Mouse (Mus musculus): ENCODE results near the gene Gm2888. TPM values are rescaled to one million over a fixed set of nuclear protein-coding genes. Genes with fewer than 3 reads are reported as not detected.
"Not testable (repeated sequence)": the region's sequence is repeated elsewhere in the genome, so short reads cannot be mapped to it uniquely, and the experiment has no call there.

Gm2888 gene
- not detected in 2 replicates for polyA plus RNA-seq (2015; fragmentation: Nextera tagmentation; extraction: Ambion mirVana)

DNA sequence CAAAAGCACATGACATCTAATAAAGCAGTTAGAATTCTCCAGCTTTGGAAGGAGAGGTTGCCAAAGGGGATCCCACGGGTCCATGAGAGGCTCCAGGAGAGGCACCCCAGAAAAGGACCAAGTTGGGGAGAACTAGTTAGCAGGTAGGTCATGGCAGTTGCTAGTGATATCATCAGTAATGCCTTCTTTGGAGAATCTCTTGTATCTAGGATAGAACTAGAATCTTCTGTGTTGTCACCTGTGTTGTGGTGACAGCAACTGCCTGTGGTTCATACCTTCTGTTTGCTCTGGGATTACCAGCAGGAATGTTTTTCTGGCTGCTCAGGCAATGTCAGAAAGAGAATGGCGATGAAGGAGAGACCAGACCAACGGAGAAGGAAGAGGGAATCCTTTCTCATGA, at the start of gene Gm2888:
TSS of gene Gm2888 (plus strand) at position 301 of the 400 bp plus-strand sequence.
- not testable (repeated sequence) for H3K9me3 ChIP-seq (replicated peaks); H3K4me3 ChIP-seq; H3K36me3 ChIP-seq (ENCODE audit: poor library complexity, severe bottlenecking); H3K27me3 ChIP-seq; H3K9ac ChIP-seq; ATAC-seq; H3K4me2 ChIP-seq; H3K27ac ChIP-seq; H3K4me1 ChIP-seq
- WGBS: 81% methylated on average over 3 of the region's 3 CpGs

DNA sequence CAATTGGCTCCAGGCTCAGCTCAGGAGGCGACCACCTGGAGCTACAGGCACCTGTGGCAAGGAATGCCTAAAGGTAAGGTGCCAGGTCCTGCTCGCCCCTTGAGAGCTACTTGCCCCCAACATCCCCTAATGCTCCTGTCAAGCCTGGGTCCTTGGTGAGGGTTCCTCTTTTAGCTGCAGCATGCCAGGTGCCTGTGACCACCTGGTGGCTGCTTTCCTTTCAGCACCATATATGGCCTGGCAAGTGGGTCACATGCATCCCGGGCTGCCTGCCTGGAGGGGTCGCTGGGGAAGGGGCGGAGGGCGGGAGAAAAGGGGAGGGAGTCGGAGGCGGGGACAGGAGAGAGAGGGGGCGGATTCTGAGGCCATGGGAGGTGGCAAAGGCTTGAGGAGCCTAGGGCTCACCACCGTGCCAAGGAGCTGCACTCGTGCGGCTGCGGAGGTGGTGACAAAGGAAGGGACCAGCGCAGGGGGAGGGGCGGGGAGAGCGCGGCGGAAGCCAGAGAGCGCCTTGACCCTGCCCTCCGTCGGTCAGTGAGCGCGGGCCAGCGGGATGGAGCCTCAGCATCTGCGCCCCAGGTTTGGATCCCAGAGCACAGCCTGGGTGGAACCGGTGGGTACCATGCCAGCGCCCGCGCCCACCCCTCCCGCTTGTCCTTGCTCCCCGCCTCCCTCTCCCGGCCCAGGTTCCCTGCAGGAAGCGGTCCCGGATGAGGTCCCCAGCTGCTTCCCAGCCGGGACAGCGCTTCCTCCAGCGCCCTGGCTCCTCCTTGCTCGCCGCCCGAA, 19.1 kb downstream of the Gm2888 start, which contains the start of gene Gm2897:
TSS of gene Gm2897 (plus strand) at position 559 of the 786 bp plus-strand sequence.
- ATAC-seq: peak; percentile 86; the same call in 1 of the 2 replicates
- Histone ChIP-seq H3K4me2 (peak within 1 kb of the TSS; percentile 69), H3K27ac (peak within 1 kb of the TSS; percentile 35; the same call in 1 of the 2 replicates), H3K9ac (peak within 1 kb of the TSS; percentile 69), H3K4me3 (peak within 1 kb of the TSS; percentile 52)
- not testable (repeated sequence) for H3K4me1 ChIP-seq; H3K27me3 ChIP-seq; H3K36me3 ChIP-seq (ENCODE audit: poor library complexity, severe bottlenecking); H3K9me3 ChIP-seq (replicated peaks)
- WGBS: 13% methylated on average over 5 of the region's 40 CpGs

DNA sequence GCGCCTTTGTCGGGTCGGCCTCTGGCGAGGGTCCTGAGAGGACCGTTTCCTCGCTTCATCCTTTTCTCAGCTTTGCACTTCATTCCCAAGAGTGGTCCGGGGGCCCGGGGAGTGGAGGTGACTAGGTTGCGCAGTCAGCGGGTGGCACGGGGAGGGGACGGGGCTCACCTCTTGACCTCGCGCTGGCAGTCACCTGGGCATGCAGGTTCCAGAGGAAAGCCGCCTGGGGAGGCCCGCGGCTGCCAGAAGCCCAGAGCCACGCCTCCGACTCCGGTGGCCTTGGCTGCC, 19.7 kb downstream of the Gm2888 start:
- WGBS: 1% methylated on average over 16 of the region's 20 CpGs
- H3K27ac ChIP-seq: not testable (repeated sequence)

DNA sequence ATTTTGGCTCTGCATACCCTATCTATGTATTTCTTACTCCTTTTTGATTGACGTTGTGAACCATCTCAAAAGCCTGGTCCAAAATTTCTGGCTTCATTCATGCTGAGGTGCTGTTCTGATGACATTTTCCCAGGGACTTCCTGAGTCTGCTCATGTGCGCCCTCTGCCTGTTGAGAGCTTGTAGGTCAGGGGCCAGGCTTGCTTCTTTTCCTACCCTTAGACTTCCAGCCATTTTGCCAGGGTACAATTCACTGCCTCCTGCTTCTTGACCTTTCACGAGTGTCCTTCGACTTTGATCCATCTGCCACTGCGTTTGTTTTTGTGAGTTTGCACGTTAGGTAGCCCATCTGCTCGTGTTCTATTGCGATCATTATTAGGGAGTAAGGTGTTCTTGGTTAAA, 20.3 kb downstream of the Gm2888 start:
- 9% methylated on average over 7 of the region's 8 CpGs for WGBS

More for the DNA sequence above, 19.7 kb downstream of the Gm2888 start:
- peak overlapping the region; percentile 69 for H3K9ac ChIP-seq
- H3K4me2 ChIP-seq: peak overlapping the region; percentile 69
- H3K4me1 ChIP-seq; H3K9me3 ChIP-seq (replicated peaks); H3K27me3 ChIP-seq; ATAC-seq; H3K36me3 ChIP-seq (ENCODE audit: poor library complexity, severe bottlenecking): not testable (repeated sequence)
- H3K4me3 ChIP-seq: peak overlapping the region; percentile 52

More for the DNA sequence above, 20.3 kb downstream of the Gm2888 start:
- not testable (repeated sequence) for H3K9me3 ChIP-seq (replicated peaks); H3K4me1 ChIP-seq; H3K36me3 ChIP-seq (ENCODE audit: poor library complexity, severe bottlenecking); H3K27me3 ChIP-seq; ATAC-seq; H3K9ac ChIP-seq; H3K4me3 ChIP-seq; H3K4me2 ChIP-seq; H3K27ac ChIP-seq

Other genes with a start within 250 kb of the Gm2888 start
- 4.7 and 8.1 TPM in 2 replicates for gene Gm2897, start 19.3 kb downstream of the Gm2888 start, polyA plus RNA-seq (2015; fragmentation: Nextera tagmentation; extraction: Ambion mirVana)
- not detected in 2 replicates for gene Gm10340, start 104.0 kb downstream of the Gm2888 start, polyA plus RNA-seq (2015; fragmentation: Nextera tagmentation; extraction: Ambion mirVana)
- not detected in 2 replicates for gene Gm5795, start 158.3 kb downstream of the Gm2888 start, polyA plus RNA-seq (2015; fragmentation: Nextera tagmentation; extraction: Ambion mirVana)
- gene D830030K20Rik, start 178.5 kb downstream of the Gm2888 start, polyA plus RNA-seq (2015; fragmentation: Nextera tagmentation; extraction: Ambion mirVana): 11.0 and 13.5 TPM in 2 replicates

All from forebrain, embryonic 13.5 days (tissue).